Mouse (Mus musculus) lung, adult 2 months (tissue): Measurements from ENCODE around the gene Skap1.

Experiments
- CTCF ChIP-seq: fragments of 200-500 bp; IDR thresholded peaks from 2 replicates; pipeline ENCODE4 v1.5.1; 2011; ENCODE audit warnings: mild to moderate bottlenecking, low read length, control low read depth; ENCODE audit not compliant: insufficient read depth
- POLR2A ChIP-seq: fragments of 200-500 bp; IDR thresholded peaks from 2 replicates; pipeline ENCODE4 v1.6.1; 2011; ENCODE audit warnings: low read depth, mild to moderate bottlenecking, control low read depth, low read length, borderline replicate concordance; ENCODE audit errors: extremely low read depth

DNA sequence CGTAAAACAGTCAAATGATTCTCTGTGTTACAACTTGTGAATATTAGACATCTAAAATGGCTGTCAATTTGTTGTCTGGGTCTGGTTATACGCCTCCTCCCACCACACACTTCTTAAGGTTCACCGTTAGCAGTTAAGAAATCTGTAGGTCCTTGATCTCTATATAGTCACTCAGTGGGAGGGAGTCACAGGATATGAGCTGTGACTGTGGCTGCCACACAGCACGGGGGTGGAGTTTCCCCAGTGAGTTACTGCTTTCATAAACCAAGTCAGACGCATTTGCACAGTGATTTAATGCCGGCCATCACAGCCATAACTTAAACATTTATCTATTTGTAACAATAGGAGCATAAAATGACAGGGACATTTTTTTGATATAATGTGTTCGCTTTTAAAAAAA lies 2.6 kb downstream of the Skap1 start:
- no peak for TF ChIP-seq CTCF
- no peak for TF ChIP-seq POLR2A
